Mouse (Mus musculus) megakaryocyte progenitor cell, adult 5-6 weeks (primary cell): ENCODE data around the gene Actn4. TPM values are rescaled to one million over a fixed set of nuclear protein-coding genes. Genes with fewer than 3 reads are reported as not detected.
A peak's percentile ranks its signal among the peaks of the same experiment; 100 is the strongest.

Experiments used
- ATAC-seq: replicated peaks from 2 replicates; pipeline ENCODE4 v1.8.0; 2016; ENCODE audit warnings: mild to moderate bottlenecking, moderate TSS enrichment, inconsistent platforms; ENCODE audit not compliant: poor library complexity
- total RNA-seq, 2 experiments: library from RNA; stranded (forward) in 1 of 2; stranded (reverse) in 1 of 2; fragments of 157-497, 149-512 nt in 1 of 2; fragments of 200-1000 nt in 1 of 2; gene quantifications; 2 replicates each; pipeline versions ENCODE4 v1.2.3 to v1.2.4; 2015 to 2017

Gene Actn4
- total RNA-seq, 2 experiments from 2014 or later, result 47.1 to 87.2 TPM

GRCm38 (mm10) chr7:28951764-28952163, 10.4 kb downstream of the Actn4 start:
- no peak for ATAC-seq

- no peak for ATAC-seq
Measured at GRCm38 (mm10) chr7:28950346-28951037, 11.6 kb downstream of the Actn4 start.

- no peak for ATAC-seq
Measured at GRCm38 (mm10) chr7:28949298-28949697, 12.8 kb downstream of the Actn4 start.

GRCm38 (mm10) chr7:28948746-28949145, 13.4 kb downstream of the Actn4 start:
- ATAC-seq, result no peak

- ATAC-seq, result peak; percentile 69
Measured at GRCm38 (mm10) chr7:28946271-28946610, 15.9 kb downstream of the Actn4 start.

GRCm38 (mm10) chr7:28945416-28946270, 16.5 kb downstream of the Actn4 start:
- ATAC-seq, result peak; percentile 19; the same call in 1 of the 2 replicates

GRCm38 (mm10) chr7:28944756-28945415, 17.3 kb downstream of the Actn4 start:
- no peak for ATAC-seq

- no peak; the same call in 1 of the 2 replicates for ATAC-seq
Measured at GRCm38 (mm10) chr7:28943451-28944180, 18.5 kb downstream of the Actn4 start.

- no peak for ATAC-seq
Measured at GRCm38 (mm10) chr7:28941542-28941941, 20.6 kb downstream of the Actn4 start.

GRCm38 (mm10) chr7:28941129-28941528, 21.0 kb downstream of the Actn4 start:
- ATAC-seq, result no peak

GRCm38 (mm10) chr7:28939418-28940183, 22.5 kb downstream of the Actn4 start:
- ATAC-seq, result no peak

- ATAC-seq, result no peak
Measured at GRCm38 (mm10) chr7:28938654-28939053, 23.5 kb downstream of the Actn4 start.

GRCm38 (mm10) chr7:28936787-28937186, 25.4 kb downstream of the Actn4 start:
- peak; percentile 37 for ATAC-seq

- no peak for ATAC-seq
Measured at GRCm38 (mm10) chr7:28933825-28934224, 28.3 kb downstream of the Actn4 start.

- peak; percentile 49 for ATAC-seq
Measured at GRCm38 (mm10) chr7:28932421-28933041, 29.6 kb downstream of the Actn4 start.

GRCm38 (mm10) chr7:28931695-28932039, 30.5 kb downstream of the Actn4 start:
- ATAC-seq, result no peak

- no peak for ATAC-seq
Measured at GRCm38 (mm10) chr7:28931032-28931694, 31.0 kb downstream of the Actn4 start.

GRCm38 (mm10) chr7:28930320-28931031, 31.7 kb downstream of the Actn4 start:
- no peak for ATAC-seq

GRCm38 (mm10) chr7:28929381-28929780, 32.8 kb downstream of the Actn4 start:
- no peak for ATAC-seq
